Mouse (Mus musculus) adrenal gland, adult 2 months (tissue): ENCODE results near the gene Cdh23. TPM values are rescaled to one million over a fixed set of nuclear protein-coding genes. Genes with fewer than 3 reads are reported as not detected.

Source experiments
- DNase-seq: peaks from one replicate; pipeline ENCODE4 v3.0.0; 2021
- polyA plus RNA-seq: library from polyadenylated mRNA; depleted of rRNA; stranded (reverse); fragments of >200 nt; gene quantifications from 2 replicates; pipeline ENCODE4 v1.2.3, GENCODE M21; 2012
- total RNA-seq, 2 experiments: library from RNA; stranded (reverse); gene quantifications; 2 replicates each; pipeline ENCODE4 v1.2.3; 2021

Cdh23 gene
- total and polyA plus RNA-seq, 3 experiments = 0.90 to 1.4 (median 1.1) TPM

GRCm38 (mm10) chr10:60285183-60285582, 411.1 kb downstream of the Cdh23 start:
- DNase-seq = no peak

GRCm38 (mm10) chr10:60284676-60285111, 411.6 kb downstream of the Cdh23 start:
- DNase-seq = no peak

GRCm38 (mm10) chr10:60284248-60284647, 412.0 kb downstream of the Cdh23 start:
- DNase-seq = no peak

- no peak for DNase-seq
Observed at GRCm38 (mm10) chr10:60282116-60283014, 413.9 kb downstream of the Cdh23 start.

GRCm38 (mm10) chr10:60281571-60282050, 414.7 kb downstream of the Cdh23 start:
- no peak for DNase-seq

- no peak for DNase-seq
Observed at GRCm38 (mm10) chr10:60280353-60280752, 415.9 kb downstream of the Cdh23 start.

GRCm38 (mm10) chr10:60279941-60280301, 416.4 kb downstream of the Cdh23 start:
- peak; percentile 58 for DNase-seq

GRCm38 (mm10) chr10:60279290-60279940, 416.9 kb downstream of the Cdh23 start:
- no peak for DNase-seq

- DNase-seq = no peak
Observed at GRCm38 (mm10) chr10:60278786-60279185, 417.5 kb downstream of the Cdh23 start.

- no peak for DNase-seq
Observed at GRCm38 (mm10) chr10:60278006-60278399, 418.3 kb downstream of the Cdh23 start.

GRCm38 (mm10) chr10:60277207-60278005, 418.9 kb downstream of the Cdh23 start, which contains the start of gene Psap:
Gene Psap, plus strand, starts transcription at chr10:60277627.
- peak; percentile 98 for DNase-seq

GRCm38 (mm10) chr10:60273382-60273781, 422.9 kb downstream of the Cdh23 start:
- no peak for DNase-seq

- no peak for DNase-seq
Observed at GRCm38 (mm10) chr10:60272241-60272640, 424.0 kb downstream of the Cdh23 start.

GRCm38 (mm10) chr10:60271015-60271414, 425.3 kb downstream of the Cdh23 start:
- DNase-seq = no peak

- peak; percentile 65 for DNase-seq
Observed at GRCm38 (mm10) chr10:60269141-60270064, 426.9 kb downstream of the Cdh23 start.

GRCm38 (mm10) chr10:60268738-60269137, 427.6 kb downstream of the Cdh23 start:
- DNase-seq = no peak

- DNase-seq = no peak
Observed at GRCm38 (mm10) chr10:60266842-60267401, 429.4 kb downstream of the Cdh23 start.

GRCm38 (mm10) chr10:60265252-60265651, 431.0 kb downstream of the Cdh23 start:
- peak; percentile 66 for DNase-seq

- DNase-seq = no peak
Observed at GRCm38 (mm10) chr10:60263351-60263750, 432.9 kb downstream of the Cdh23 start.

- DNase-seq = peak; percentile 96
Observed at GRCm38 (mm10) chr10:60262386-60262785, 433.9 kb downstream of the Cdh23 start.

- no peak for DNase-seq
Observed at GRCm38 (mm10) chr10:60261530-60261929, 434.8 kb downstream of the Cdh23 start.
